35 mouse cellular contexts compared by ENCODE assay signal in the genomic region with DNA sequence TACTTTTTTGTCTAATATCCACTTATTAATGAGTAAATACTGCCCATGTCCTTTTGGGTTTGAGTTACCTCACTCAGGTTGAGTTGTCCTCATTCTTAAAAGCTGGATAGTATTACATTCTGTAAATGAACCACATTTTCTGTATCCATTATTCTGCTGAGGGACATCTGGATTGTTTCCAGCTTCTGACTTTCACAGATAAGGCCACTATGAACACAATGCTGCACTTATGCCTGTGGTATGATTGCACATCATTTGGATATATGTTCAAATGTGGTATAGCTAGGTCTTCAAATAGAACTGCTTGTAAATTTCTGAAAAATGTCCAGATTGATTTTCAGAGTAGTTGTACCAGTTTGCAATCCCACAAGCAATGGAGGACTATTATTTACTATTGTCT.
"Had no signal": no experiment of that assay in that cellular context is flagged by ENCODE, and none has a peak within 500 bp of the region (broad histone marks: within the 10 kb centered on the region; RNA-seq: fewer than 3 reads in every experiment).

No protein-coding gene starts in this region.

- ATAC-seq: hindbrain, embryonic 16.5 days; hindbrain, postnatal 0 days; inflammation-experienced regulatory T-cells, adult 6 months; intestine, embryonic 15.5 days; intestine, embryonic 16.5 days; intestine, postnatal 0 days had no signal

- H3K4me2 ChIP-seq: heart, embryonic 11.5 days; heart, embryonic 12.5 days; heart, embryonic 13.5 days; heart, embryonic 15.5 days; hindbrain, embryonic 12.5 days; hindbrain, embryonic 13.5 days; hindbrain, embryonic 14.5 days; hindbrain, embryonic 15.5 days; intestine, embryonic 15.5 days; kidney, embryonic 15.5 days had no signal

- H3K9me3 ChIP-seq: heart, embryonic 12.5 days; heart, embryonic 13.5 days; heart, embryonic 15.5 days; hindbrain, embryonic 10.5 days; hindbrain, embryonic 12.5 days; hindbrain, embryonic 13.5 days; hindbrain, embryonic 15.5 days; intestine, embryonic 15.5 days; kidney, embryonic 15.5 days had no signal

- DNase-seq: heart, postnatal 10 days; heart, postnatal 14 days; heart, postnatal 36 days; heart, postnatal 4 days; kidney, adult 11 months; kidney, adult 18-20 months; kidney, adult 2 months; kidney, adult 8-10 months; kidney, adult 9 months; kidney, postnatal 10 days; kidney, postnatal 14 days; kidney, postnatal 25 days; kidney, postnatal 36 days; kidney, postnatal 4 days; layer of hippocampus, adult 9-11 months; layer of hippocampus, postnatal 36 days had no signal

- H3K4me1 ChIP-seq: heart, embryonic 12.5 days; heart, embryonic 13.5 days; heart, embryonic 15.5 days; hindbrain, embryonic 10.5 days; hindbrain, embryonic 12.5 days; hindbrain, embryonic 13.5 days; hindbrain, embryonic 15.5 days; intestine, embryonic 15.5 days; kidney, embryonic 15.5 days had no signal

- H3K27ac ChIP-seq: heart, embryonic 13.5 days; heart, embryonic 15.5 days; hindbrain, embryonic 10.5 days; hindbrain, embryonic 12.5 days; hindbrain, embryonic 13.5 days; hindbrain, embryonic 14.5 days; hindbrain, embryonic 15.5 days; hindbrain, postnatal 0 days; intestine, embryonic 15.5 days; kidney, embryonic 15.5 days; kidney, postnatal 0 days; layer of hippocampus, adult 2 months; left cerebral cortex, adult 2 months had no signal

- H3K4me3 ChIP-seq: heart, embryonic 12.5 days; heart, embryonic 13.5 days; heart, embryonic 15.5 days; hindbrain, embryonic 10.5 days; hindbrain, embryonic 12.5 days; hindbrain, embryonic 13.5 days; hindbrain, embryonic 15.5 days; intestine, embryonic 15.5 days; kidney, embryonic 15.5 days; layer of hippocampus, adult 2 months; left cerebral cortex, adult 2 months had no signal

- H3K9ac ChIP-seq: heart, embryonic 12.5 days; heart, embryonic 13.5 days; heart, embryonic 15.5 days; hindbrain, embryonic 12.5 days; hindbrain, embryonic 13.5 days; hindbrain, embryonic 14.5 days; hindbrain, embryonic 15.5 days; intestine, embryonic 15.5 days; kidney, embryonic 15.5 days had no signal

- H3K27me3 ChIP-seq: heart, embryonic 12.5 days; heart, embryonic 13.5 days; heart, embryonic 15.5 days; hindbrain, embryonic 12.5 days; hindbrain, embryonic 13.5 days; hindbrain, embryonic 15.5 days; intestine, embryonic 15.5 days; kidney, embryonic 15.5 days had no signal

- H3K36me3 ChIP-seq: heart, embryonic 12.5 days; heart, embryonic 13.5 days; heart, embryonic 15.5 days; hindbrain, embryonic 10.5 days; hindbrain, embryonic 12.5 days; hindbrain, embryonic 13.5 days; hindbrain, embryonic 15.5 days; intestine, embryonic 15.5 days; kidney, embryonic 15.5 days had no signal
